ENCODE assay signal across 7 mouse cellular contexts in the genomic region with DNA sequence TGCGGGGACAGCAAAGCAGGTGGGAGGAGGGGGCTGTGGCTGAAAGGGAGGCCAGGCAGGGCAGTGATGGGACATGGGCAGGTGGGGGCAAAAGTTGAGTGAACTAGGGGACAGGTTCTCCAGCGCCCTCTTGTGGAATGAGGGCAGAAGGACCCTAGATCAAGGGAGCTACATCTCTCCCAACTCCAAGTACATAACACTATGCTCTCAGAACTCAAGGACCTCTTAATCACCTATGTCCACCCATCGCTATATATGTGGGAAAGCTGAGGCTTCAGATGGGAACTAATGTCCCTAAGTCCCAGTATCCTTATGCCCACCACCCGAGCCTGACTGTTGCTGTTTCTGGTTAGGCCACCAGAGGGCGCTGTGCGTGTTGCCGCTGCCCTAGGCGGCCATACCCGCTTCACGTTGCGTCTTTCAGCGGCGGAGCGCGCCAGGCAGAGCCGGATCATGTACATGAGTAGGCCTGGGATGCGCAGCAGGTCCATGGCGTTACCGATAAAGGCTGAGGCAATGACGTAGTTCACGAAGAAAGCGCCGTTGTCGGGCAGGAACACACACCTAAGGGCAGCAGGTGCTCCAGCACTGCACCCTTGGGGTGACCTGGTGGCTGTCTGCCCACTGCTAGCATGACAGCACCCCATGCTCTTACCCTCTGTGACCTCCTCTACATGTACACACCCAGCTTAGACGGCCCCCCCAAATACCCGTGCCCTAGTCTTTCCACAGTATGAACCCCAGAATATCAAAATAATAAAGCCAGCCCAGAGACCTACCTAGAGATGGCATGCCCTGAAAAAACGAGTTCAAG. TPM values are rescaled to one million over a fixed set of nuclear protein-coding genes. Genes with fewer than 3 reads are reported as not detected.
DNase-seq lines count a peak whose midpoint lies in the region; ATAC-seq lines count a peak whose summit lies in the region.

No protein-coding gene starts in this region.

- ATAC-seq in inflammation-experienced regulatory T-cells, adult 6 months: peak; percentile 78
- peak; percentile 92 for ATAC-seq in megakaryocyte progenitor cell, adult 5-6 weeks (replicated peaks; ENCODE audit: poor library complexity)

- DNase-seq in ZHBTc4 (ENCODE audit: low read depth, low spot score): peak; percentile 92
- peak; percentile 83 to 84 for DNase-seq in cerebellum, postnatal 36 days
- DNase-seq in gastrocnemius, postnatal 10 days: peak; percentile 86
- peak; percentile 53 to 82 for DNase-seq in left cerebral cortex, adult 9 months (ENCODE audit: low spot score in 2 of 2)
- peak; percentile 59 to 67 for DNase-seq in right cerebral cortex, postnatal 36 days (ENCODE audit: low spot score in 2 of 2)

RNA-seq across cellular contexts. Expression of a gene that starts 4.2 kb away (rescaled TPM):
- under 1 TPM in 1 of 2 experiments, not detected in 1; 0.16 TPM for total RNA-seq in gastrocnemius, postnatal 10 days (2021)
- polyA plus RNA-seq in inflammation-experienced regulatory T-cells, adult 6 months (2017; shearing (Covaris generic)): not detected
- 0.07 TPM in 1 of 2 replicates, not detected in the other for total RNA-seq in megakaryocyte progenitor cell, adult 5-6 weeks (2015)
- 0.17 TPM in 1 of 2 replicates, not detected in the other for total RNA-seq in megakaryocyte progenitor cell, adult 5-6 weeks (2017)

RNA-seq across cellular contexts. Expression of a gene that starts 22.8 kb away (rescaled TPM):
- total RNA-seq in gastrocnemius, postnatal 10 days (2021): 10 to 100 TPM; 82.3 to 83.5 TPM
- 10 to 100 TPM; 74.5 to 88.1 (median 87.7) TPM for polyA plus RNA-seq in inflammation-experienced regulatory T-cells, adult 6 months (2017; shearing (Covaris generic))
- total RNA-seq in megakaryocyte progenitor cell, adult 5-6 weeks (2015): 35.2 and 47.5 TPM in 2 replicates
- total RNA-seq in megakaryocyte progenitor cell, adult 5-6 weeks (2017): 24.9 and 34.2 TPM in 2 replicates

RNA-seq across cellular contexts. Expression of a gene that starts 23.4 kb away (rescaled TPM):
- 10 to 100 TPM; 55.0 to 58.2 TPM for total RNA-seq in gastrocnemius, postnatal 10 days (2021)
- 1 to 10 TPM; 2.0 to 2.7 (median 2.4) TPM for polyA plus RNA-seq in inflammation-experienced regulatory T-cells, adult 6 months (2017; shearing (Covaris generic))
- 3.9 and 5.0 TPM in 2 replicates for total RNA-seq in megakaryocyte progenitor cell, adult 5-6 weeks (2015)
- 2.0 and 5.5 TPM in 2 replicates for total RNA-seq in megakaryocyte progenitor cell, adult 5-6 weeks (2017)

Comparison
In these comparisons a context has a peak if more than half of its experiments do, and no peak if none do; other contexts are left out.
1. Peak in every context shown above with its lines: DNase-seq and ATAC-seq.
2. RNA of a gene that starts 23.4 kb away (total RNA-seq): 55.0 to 58.2 TPM in gastrocnemius, postnatal 10 days; 2.0 to 5.5 TPM in megakaryocyte progenitor cell, adult 5-6 weeks; every median in the first group is over 4 times any median in the second.